Mouse (Mus musculus) myocyte (in vitro differentiated cells): ENCODE measurements around the gene Zcchc8.

Source experiments
- CEBPB ChIP-seq: IDR thresholded peaks from 2 replicates; pipeline ENCODE4 v1.6.1; 2011; ENCODE audit warnings: mild to moderate bottlenecking, moderate library complexity; ENCODE audit not compliant: poor library complexity, insufficient read depth, severe bottlenecking
- POLR2A ChIP-seq: IDR thresholded peaks from one replicate; pipeline ENCODE4 v1.6.1; 2011; ENCODE audit warnings: low read depth, mild to moderate bottlenecking, control low read depth, moderate library complexity; ENCODE audit not compliant: insufficient read length

DNA sequence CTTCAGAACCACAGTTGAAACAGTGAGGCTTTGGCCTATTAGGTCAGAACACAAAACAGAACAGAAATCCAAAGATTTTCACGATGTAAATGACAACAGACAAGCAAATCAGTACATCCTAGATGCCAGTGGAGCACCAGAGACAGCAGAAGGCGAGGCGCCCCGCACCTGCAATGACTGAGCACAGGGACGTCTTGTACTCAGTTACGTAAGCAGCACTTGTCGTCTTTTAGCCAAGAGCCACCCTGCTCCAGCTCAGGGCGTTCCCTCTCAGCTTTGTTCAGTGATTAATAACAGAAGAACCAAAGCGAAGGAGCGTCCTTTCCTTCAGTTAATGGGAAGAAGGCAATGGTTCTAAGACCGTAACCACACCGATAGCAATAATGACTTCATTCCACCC is 12.3 kb downstream of the Zcchc8 start:
- no peak for TF ChIP-seq CEBPB
- TF ChIP-seq POLR2A = no peak
